Mouse (Mus musculus) spleen, adult 2 months (tissue): Measurements from ENCODE around the gene Cyp46a1.

Experiments used
- CTCF ChIP-seq: fragments of 200-500 bp; IDR thresholded peaks from 2 replicates; pipeline ENCODE4 v1.5.1; 2011; ENCODE audit warnings: mild to moderate bottlenecking, inconsistent platforms; ENCODE audit not compliant: insufficient read depth, insufficient read length, insufficient replicate concordance; ENCODE audit errors: extremely low read depth
- POLR2A ChIP-seq: fragments of 200-500 bp; IDR thresholded peaks from 2 replicates; pipeline ENCODE4 v1.6.1; 2011; ENCODE audit warnings: low read depth, low read length, inconsistent platforms

- TF ChIP-seq POLR2A: no peak
- TF ChIP-seq CTCF: no peak
Observed at GRCm38 (mm10) chr12:108308363-108308856, 25.8 kb upstream of the Cyp46a1 start.
